Mouse (Mus musculus): ENCODE results near the gene 1700020A23Rik.

GRCm38 (mm10) chr2:130392836-130393235 lies 12.2 kb upstream of the 1700020A23Rik start:
- TF ChIP-seq CTCF (IDR thresholded peaks at IDR 0.05; ENCODE audit: borderline replicate concordance, control insufficient read depth, extremely low read depth, insufficient read depth, low read length, poor library complexity) (no peak), POLR2A (IDR thresholded peaks at IDR 0.05; ENCODE audit: control insufficient read depth, extremely low read depth, insufficient read depth, low read length, poor library complexity) (no peak)
